Mouse (Mus musculus): ENCODE data around the gene Tbc1d2. TPM values are rescaled to one million over a fixed set of nuclear protein-coding genes. Genes with fewer than 3 reads are reported as not detected.

The Tbc1d2 gene
- polyA plus RNA-seq, 1 experiment: 3.0 TPM

- H3K27ac ChIP-seq (ENCODE audit: insufficient read depth, low read length): no peak overlapping the region
- no peak for TF ChIP-seq CTCF (IDR thresholded peaks at IDR 0.05; ENCODE audit: borderline replicate concordance, insufficient read depth, low read depth, low read length)
- no peak for TF ChIP-seq POLR2A (IDR thresholded peaks at IDR 0.05; ENCODE audit: borderline replicate concordance, insufficient read depth, low read length)
- WGBS: 88% methylated on average over 12 of the region's 12 CpGs
Measured at GRCm38 (mm10) chr4:46613618-46614017, 36.4 kb downstream of the Tbc1d2 start.

GRCm38 (mm10) chr4:46611181-46611580 is 38.8 kb downstream of the Tbc1d2 start:
- 5% methylated on average over 4 of the region's 4 CpGs for WGBS
- Histone ChIP-seq H3K27me3 (ENCODE audit: control insufficient read depth, insufficient read depth, low read length) (no peaks in the 10 kb centered on the region), H3K4me3 (replicated peaks; ENCODE audit: insufficient read depth, low read depth, low read length) (no peak overlapping the region), H3K27ac (ENCODE audit: insufficient read depth, low read length) (no peak overlapping the region), H3K4me1 (ENCODE audit: control insufficient read depth, insufficient read depth, low read length) (peaks cover 6% of the 10 kb centered on the region; the same call in 1 of the 2 replicates)
- peak; percentile 80 to 90 for DNase-seq
- TF ChIP-seq CTCF (IDR thresholded peaks at IDR 0.05; ENCODE audit: borderline replicate concordance, insufficient read depth, low read depth, low read length): peak; percentile 84
- no peak for TF ChIP-seq POLR2A (IDR thresholded peaks at IDR 0.05; ENCODE audit: borderline replicate concordance, insufficient read depth, low read length)

More at GRCm38 (mm10) chr4:46613618-46614017, 36.4 kb downstream of the Tbc1d2 start:
- Histone ChIP-seq H3K4me3 (replicated peaks; ENCODE audit: insufficient read depth, low read depth, low read length) (no peak overlapping the region), H3K27me3 (ENCODE audit: control insufficient read depth, insufficient read depth, low read length) (no peaks in the 10 kb centered on the region), H3K4me1 (ENCODE audit: control insufficient read depth, insufficient read depth, low read length) (peaks cover 6% of the 10 kb centered on the region; the same call in 1 of the 2 replicates)
- no peak for DNase-seq

GRCm38 (mm10) chr4:46607601-46608000 is 42.4 kb downstream of the Tbc1d2 start:
- Histone ChIP-seq H3K27me3 (ENCODE audit: control insufficient read depth, insufficient read depth, low read length) (no peaks in the 10 kb centered on the region), H3K4me3 (replicated peaks; ENCODE audit: insufficient read depth, low read depth, low read length) (no peak overlapping the region), H3K4me1 (ENCODE audit: control insufficient read depth, insufficient read depth, low read length) (no peaks in the 10 kb centered on the region), H3K27ac (ENCODE audit: insufficient read depth, low read length) (no peak overlapping the region)
- DNase-seq: no peak
- 84% methylated on average over 3 of the region's 3 CpGs for WGBS
- no peak for TF ChIP-seq POLR2A (IDR thresholded peaks at IDR 0.05; ENCODE audit: borderline replicate concordance, insufficient read depth, low read length)
- TF ChIP-seq CTCF (IDR thresholded peaks at IDR 0.05; ENCODE audit: borderline replicate concordance, insufficient read depth, low read depth, low read length): no peak

- TF ChIP-seq POLR2A (IDR thresholded peaks at IDR 0.05; ENCODE audit: borderline replicate concordance, insufficient read depth, low read length) (no peak), CTCF (IDR thresholded peaks at IDR 0.05; ENCODE audit: borderline replicate concordance, insufficient read depth, low read depth, low read length) (no peak)
- H3K27ac ChIP-seq (ENCODE audit: insufficient read depth, low read length): no peak overlapping the region
- no peak for DNase-seq
- H3K27me3 ChIP-seq (ENCODE audit: control insufficient read depth, insufficient read depth, low read length): no peaks in the 10 kb centered on the region
- 84% methylated on average over 11 of the region's 11 CpGs for WGBS
- H3K4me3 ChIP-seq (replicated peaks; ENCODE audit: insufficient read depth, low read depth, low read length): no peak overlapping the region
- H3K4me1 ChIP-seq (ENCODE audit: control insufficient read depth, insufficient read depth, low read length): peaks cover 2% of the 10 kb centered on the region; the same call in 1 of the 2 replicates
Measured at GRCm38 (mm10) chr4:46605451-46605850, 44.6 kb downstream of the Tbc1d2 start.

GRCm38 (mm10) chr4:46602704-46603103 is 47.3 kb downstream of the Tbc1d2 start:
- H3K4me1 ChIP-seq (ENCODE audit: control insufficient read depth, insufficient read depth, low read length): peaks cover 18% of the 10 kb centered on the region
- no peak for DNase-seq
- no peaks in the 10 kb centered on the region for H3K27me3 ChIP-seq (ENCODE audit: control insufficient read depth, insufficient read depth, low read length)
- H3K4me3 ChIP-seq (replicated peaks; ENCODE audit: insufficient read depth, low read depth, low read length): no peak overlapping the region
- 72% methylated on average over 7 of the region's 7 CpGs for WGBS
- TF ChIP-seq POLR2A (IDR thresholded peaks at IDR 0.05; ENCODE audit: borderline replicate concordance, insufficient read depth, low read length): no peak
- TF ChIP-seq CTCF (IDR thresholded peaks at IDR 0.05; ENCODE audit: borderline replicate concordance, insufficient read depth, low read depth, low read length): no peak
- no peak overlapping the region for H3K27ac ChIP-seq (ENCODE audit: insufficient read depth, low read length)

GRCm38 (mm10) chr4:46601844-46602423 is 48.1 kb downstream of the Tbc1d2 start, which contains the start of gene Coro2a:
Coro2a (minus strand) TSS chr4:46602202.
- peak; percentile 89 to 96 for DNase-seq
- peak within 1 kb of the TSS; percentile 76 for H3K27ac ChIP-seq (ENCODE audit: insufficient read depth, low read length)
- WGBS: under 1% methylated on average over 36 of the region's 66 CpGs
- peak; percentile 78 for TF ChIP-seq CTCF (IDR thresholded peaks at IDR 0.05; ENCODE audit: borderline replicate concordance, insufficient read depth, low read depth, low read length)
- peak; percentile 81 for TF ChIP-seq POLR2A (IDR thresholded peaks at IDR 0.05; ENCODE audit: borderline replicate concordance, insufficient read depth, low read length)
- no peaks in the 10 kb centered on the region for H3K27me3 ChIP-seq (ENCODE audit: control insufficient read depth, insufficient read depth, low read length)
- H3K4me3 ChIP-seq (replicated peaks; ENCODE audit: insufficient read depth, low read depth, low read length): peak within 1 kb of the TSS; percentile 75
- peaks cover 24% of the 10 kb centered on the region for H3K4me1 ChIP-seq (ENCODE audit: control insufficient read depth, insufficient read depth, low read length)

- no peak for TF ChIP-seq POLR2A (IDR thresholded peaks at IDR 0.05; ENCODE audit: borderline replicate concordance, insufficient read depth, low read length)
- TF ChIP-seq CTCF (IDR thresholded peaks at IDR 0.05; ENCODE audit: borderline replicate concordance, insufficient read depth, low read depth, low read length): no peak
- DNase-seq: peak; percentile 77 to 79
- WGBS: under 1% methylated on average over 52 of the region's 52 CpGs
Measured at GRCm38 (mm10) chr4:46601258-46601843, 48.7 kb downstream of the Tbc1d2 start.

More at GRCm38 (mm10) chr4:46601258-46601843, 48.7 kb downstream of the Tbc1d2 start:
- H3K4me3 ChIP-seq (replicated peaks; ENCODE audit: insufficient read depth, low read depth, low read length): peak overlapping the region; percentile 75
- H3K27ac ChIP-seq (ENCODE audit: insufficient read depth, low read length): peak overlapping the region; percentile 65
- H3K27me3 ChIP-seq (ENCODE audit: control insufficient read depth, insufficient read depth, low read length): no peaks in the 10 kb centered on the region
- H3K4me1 ChIP-seq (ENCODE audit: control insufficient read depth, insufficient read depth, low read length): peaks cover 28% of the 10 kb centered on the region
